Mouse (Mus musculus) forebrain, embryonic 12.5 days (tissue): ENCODE measurements at regions not wholly inside any gene's neighbourhood (a gene's known extent, or its start where the extent isn't known, plus 50 kb on each side); places are given as distances from the start of the nearest gene placed in this dataset.

ENCODE experiments used
- ATAC-seq: fragments of 200-750 bp; cut with Nextera tagmentation; 2 replicates; pipeline ENCODE4 v1.8.0; 2017; ENCODE audit warnings: moderate TSS enrichment; ENCODE audit not compliant: low FRiP score
- H3K27ac ChIP-seq: fragments of 300-500 bp; sonication (generic); 2 replicates; pipeline ENCODE4 v1.5.1; 2016; ENCODE audit warnings: mild to moderate bottlenecking
- H3K27me3 ChIP-seq: fragments of 300-500 bp; sonication (generic); 2 replicates; pipeline ENCODE4 v1.6.1; 2016; ENCODE audit warnings: mild to moderate bottlenecking
- H3K36me3 ChIP-seq: fragments of 300-500 bp; sonication (generic); replicated peaks from 2 replicates; pipeline ENCODE4 v1.6.1; 2016; ENCODE audit warnings: mild to moderate bottlenecking
- H3K4me1 ChIP-seq: fragments of 300-500 bp; sonication (generic); 2 replicates; pipeline ENCODE4 v1.6.1; 2016
- H3K4me2 ChIP-seq: fragments of 300-500 bp; sonication (generic); 2 replicates; pipeline ENCODE4 v1.6.1; 2016; ENCODE audit warnings: mild to moderate bottlenecking, moderate library complexity
- H3K4me3 ChIP-seq: fragments of 300-500 bp; sonication (generic); replicated peaks from 2 replicates; pipeline ENCODE4 v1.5.1; 2016; ENCODE audit warnings: mild to moderate bottlenecking
- H3K9ac ChIP-seq: fragments of 300-500 bp; sonication (generic); 2 replicates; pipeline ENCODE4 v1.6.1; 2016; ENCODE audit warnings: mild to moderate bottlenecking
- H3K9me3 ChIP-seq: fragments of 300-500 bp; sonication (generic); 2 replicates; pipeline ENCODE4 v1.6.1; 2016
- WGBS: fragments of 180-500 bp; shearing (Covaris S2); methylation state at CpG from one replicate; pipeline ENCODE4 v1.1.7; 2016; 5-methylcytosine and 5-hydroxymethylcytosine counted together

GRCm38 (mm10) chr3:10823022-10823421 is 487.5 kb upstream of the Gm38303 start:
- no peaks in the 10 kb centered on the region for H3K4me1 ChIP-seq
- no peak overlapping the region for H3K9ac ChIP-seq
- H3K27ac ChIP-seq = no peak overlapping the region
- H3K4me2 ChIP-seq = no peak overlapping the region
- 0 out of 2 replicates have a peak, but pooled peaks have one; percentile 51 for ATAC-seq
- no peaks in the 10 kb centered on the region for H3K27me3 ChIP-seq
- no peaks in the 10 kb centered on the region for H3K9me3 ChIP-seq
- no peaks in the 10 kb centered on the region for H3K36me3 ChIP-seq
- WGBS = 85% methylated on average over 1 of the region's 1 CpGs
- H3K4me3 ChIP-seq = no peak overlapping the region

- no peak overlapping the region for H3K27ac ChIP-seq
- no peak overlapping the region for H3K4me2 ChIP-seq
- no peaks in the 10 kb centered on the region for H3K4me1 ChIP-seq
- H3K4me3 ChIP-seq = no peak overlapping the region
- ATAC-seq = no peak
- H3K27me3 ChIP-seq = no peaks in the 10 kb centered on the region
- no peaks in the 10 kb centered on the region for H3K36me3 ChIP-seq
- H3K9ac ChIP-seq = no peak overlapping the region
- no peaks in the 10 kb centered on the region for H3K9me3 ChIP-seq
- 77% methylated on average over 1 of the region's 1 CpGs for WGBS
Measured at GRCm38 (mm10) chr3:10822566-10822965, 487.1 kb upstream of the Gm38303 start.

GRCm38 (mm10) chr3:10776258-10776995 is 440.9 kb upstream of the Gm38303 start:
- Histone ChIP-seq H3K4me1 (no peaks in the 10 kb centered on the region; the same call in 1 of the 2 replicates), H3K27ac (no peak overlapping the region), H3K27me3 (no peaks in the 10 kb centered on the region), H3K36me3 (no peaks in the 10 kb centered on the region), H3K4me2 (no peak overlapping the region), H3K9me3 (no peaks in the 10 kb centered on the region), H3K9ac (no peak overlapping the region), H3K4me3 (no peak overlapping the region)
- 38% methylated on average over 10 of the region's 10 CpGs for WGBS
- peak; percentile 94 for ATAC-seq
